Mouse (Mus musculus): ENCODE measurements at regions not wholly inside any gene's neighbourhood (a gene's known extent, or its start where the extent isn't known, plus 50 kb on each side); places are given as distances from the start of the nearest gene placed in this dataset.

DNA sequence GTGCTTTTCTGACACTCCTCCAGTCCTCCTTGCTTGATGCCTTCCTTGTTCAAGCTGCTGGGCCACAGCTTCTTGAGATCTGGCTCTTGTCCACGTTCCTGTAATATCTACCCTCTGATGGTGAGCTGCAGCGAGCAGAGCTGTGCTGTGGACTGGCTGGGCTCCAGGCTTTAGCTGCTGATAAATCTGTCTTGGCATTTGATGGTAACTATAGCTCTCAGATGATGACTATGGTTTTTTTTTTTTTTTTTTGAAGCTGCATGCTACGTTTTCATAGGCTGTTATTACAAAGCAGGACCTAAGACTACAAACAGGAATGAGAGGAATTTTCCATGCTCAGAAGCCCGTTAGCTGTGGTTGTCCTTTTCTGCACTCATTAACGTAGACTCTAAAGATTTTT, 352.3 kb downstream of the Nup35 start:
- in situ Hi-C loops (cut with MboI, MseI), result no loop called here

- in situ Hi-C loops (cut with MboI, MseI), result no loop called here
Observed at GRCm38 (mm10) chr2:80973217-80973616, 356.2 kb downstream of the Nup35 start.

DNA sequence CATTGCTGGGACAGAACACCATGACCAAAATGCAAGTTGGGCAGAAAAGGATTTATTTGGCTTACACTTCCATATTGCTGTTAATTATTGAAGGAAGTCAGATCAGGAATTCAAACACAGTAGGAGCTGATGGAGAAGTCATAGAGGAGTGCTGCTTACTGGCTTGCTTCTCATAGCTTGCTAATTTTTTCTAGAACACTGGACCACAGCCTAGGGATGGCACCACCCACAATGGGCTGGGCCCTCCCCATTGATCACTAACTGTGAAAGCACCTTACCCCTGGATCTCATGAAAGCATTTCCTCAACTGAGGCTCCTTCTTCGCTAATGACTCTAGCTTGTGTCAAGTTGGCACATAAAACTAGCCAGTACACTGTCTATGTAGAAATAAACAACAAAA, 381.3 kb downstream of the Nup35 start:
- in situ Hi-C loops (cut with MboI, MseI), result no loop called here

- in situ Hi-C loops (cut with MboI, MseI), result no loop called here
Observed at GRCm38 (mm10) chr2:81007071-81007470, 390.0 kb downstream of the Nup35 start.

GRCm38 (mm10) chr2:81023620-81024019, 406.6 kb downstream of the Nup35 start:
- in situ Hi-C loops (cut with MboI, MseI), result no loop called here

Measured in T-helper 2 cell (primary cell).